Mouse (Mus musculus): ENCODE results near the gene Unc93a2.
"Not testable (repeated sequence)": the region's sequence is repeated elsewhere in the genome, so short reads cannot be mapped to it uniquely, and the experiment has no call there.

DNA sequence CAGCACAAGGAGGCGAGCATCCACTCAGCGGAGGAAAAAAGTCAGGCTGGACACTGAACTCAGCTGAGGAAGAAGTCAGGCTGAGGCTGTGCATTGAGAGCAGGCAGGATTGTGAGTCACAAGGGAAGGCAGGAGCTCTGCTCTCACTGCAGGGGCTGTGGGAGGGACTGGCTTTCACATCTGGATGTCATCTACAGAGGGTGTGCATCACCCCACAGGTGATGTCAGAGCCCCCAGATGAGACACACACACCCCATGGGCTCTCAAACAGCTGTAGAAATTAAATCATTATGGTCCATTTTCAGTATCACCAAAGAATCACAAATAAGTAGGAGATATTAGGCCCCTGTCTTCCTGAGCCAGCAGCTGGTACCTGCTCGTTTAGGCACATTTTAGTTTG lies at the start of gene Unc93a2:
- TF ChIP-seq CTCF (IDR thresholded peaks at IDR 0.05; ENCODE audit: low read depth, low read length); EP300 (IDR thresholded peaks at IDR 0.05; ENCODE audit: insufficient read depth, low read depth, low read length); POLR2A (IDR thresholded peaks at IDR 0.05; ENCODE audit: insufficient read depth, low read length): not testable (repeated sequence)

Data from ES-Bruce4 (cell line).